In the genomic region with DNA sequence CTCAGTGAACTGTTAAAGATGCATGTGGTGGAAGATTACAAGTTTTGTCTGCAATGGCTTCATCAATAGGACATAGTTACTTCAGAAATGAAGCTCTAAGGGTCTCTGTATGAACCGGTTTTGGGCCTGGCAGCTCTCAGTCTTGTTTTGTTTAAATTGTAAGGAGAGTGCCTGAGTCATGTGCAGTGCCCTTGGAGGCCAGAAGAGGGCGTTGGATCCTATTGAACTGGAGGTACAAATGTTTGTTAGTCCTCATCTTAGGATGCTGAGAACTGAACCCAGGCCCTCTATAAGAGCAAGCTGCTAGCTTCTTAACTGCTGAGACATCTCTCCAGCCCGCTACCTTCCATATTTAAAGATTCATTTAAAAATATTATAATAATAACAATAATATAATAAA, we compare ENCODE assay signal across 13 mouse cellular contexts. TPM values are rescaled to one million over a fixed set of nuclear protein-coding genes. Genes with fewer than 3 reads are reported as not detected.
DNase-seq lines count a peak whose midpoint lies in the region; ATAC-seq and TF ChIP-seq lines count a peak whose summit lies in the region.
"Had no signal": no experiment of that assay in that cellular context is flagged by ENCODE, and none has a peak within 500 bp of the region (broad histone marks: within the 10 kb centered on the region; RNA-seq: fewer than 3 reads in every experiment).

No protein-coding gene starts in this region.

- TF ChIP-seq EP300 in liver, postnatal 0 days (IDR thresholded peaks at IDR 0.05; ENCODE audit: low read depth): no peak
- no peak for TF ChIP-seq EP300 in ES-Bruce4 (IDR thresholded peaks at IDR 0.05; ENCODE audit: insufficient read depth, low read depth, low read length)

- H3K27ac ChIP-seq in liver, postnatal 0 days (ENCODE audit: low read depth): no peak overlapping the region
- no peak overlapping the region for H3K27ac ChIP-seq in liver, embryonic 11.5 days (ENCODE audit: low read depth, low read length)
- no peak overlapping the region for H3K27ac ChIP-seq in ES-Bruce4 (ENCODE audit: insufficient read depth, low read length)
- H3K27ac ChIP-seq: heart, embryonic 10.5 days had no signal

- no peaks in the 10 kb centered on the region for H3K36me3 ChIP-seq in liver, postnatal 0 days (replicated peaks; ENCODE audit: insufficient read depth, low read length)
- H3K36me3 ChIP-seq in liver, embryonic 11.5 days (ENCODE audit: control insufficient read depth, insufficient read depth, low read length): no peaks in the 10 kb centered on the region
- H3K36me3 ChIP-seq in ES-Bruce4 (ENCODE audit: control insufficient read depth, insufficient read depth, low read length, poor library complexity, severe bottlenecking): no peaks in the 10 kb centered on the region
- H3K36me3 ChIP-seq: heart, embryonic 10.5 days had no signal

- DNase-seq in heart, adult 11 months: peak; percentile 27
- DNase-seq in heart, postnatal 25 days (ENCODE audit: low spot score): no peak
- DNase-seq in liver, postnatal 0 days: peak; percentile 30
- no peak for DNase-seq in liver, embryonic 11.5 days (ENCODE audit: low spot score)
- DNase-seq in naive thymus-derived CD4-positive, alpha-beta T cell, adult 2 months (ENCODE audit: low read depth): peak; percentile 50
- DNase-seq in spleen, adult 12 weeks (ENCODE audit: low spot score): no peak
- DNase-seq in adrenal gland, adult 8-10 months: no peak
- DNase-seq: kidney, adult 8-10 months; right cerebral cortex, postnatal 4 days had no signal

- H3K27me3 ChIP-seq in liver, postnatal 0 days (ENCODE audit: insufficient read depth, low read length): peaks cover 23% of the 10 kb centered on the region
- H3K27me3 ChIP-seq in liver, embryonic 11.5 days (replicated peaks; ENCODE audit: control insufficient read depth, insufficient read depth, low read length): peaks cover 21% of the 10 kb centered on the region
- H3K27me3 ChIP-seq in ES-Bruce4 (ENCODE audit: control insufficient read depth, insufficient read depth, low read length, poor library complexity, severe bottlenecking): no peaks in the 10 kb centered on the region

- H3K9me3 ChIP-seq in liver, postnatal 0 days (ENCODE audit: low read length): no peaks in the 10 kb centered on the region
- no peaks in the 10 kb centered on the region for H3K9me3 ChIP-seq in liver, embryonic 11.5 days (ENCODE audit: control insufficient read depth, low read length)
- no peaks in the 10 kb centered on the region for H3K9me3 ChIP-seq in ES-Bruce4 (replicated peaks; ENCODE audit: control insufficient read depth, insufficient read depth, low read length, poor library complexity, severe bottlenecking)
- H3K9me3 ChIP-seq: heart, embryonic 10.5 days had no signal

- peak; percentile 49 for TF ChIP-seq CTCF in liver, postnatal 0 days (IDR thresholded peaks at IDR 0.05; ENCODE audit: low read depth)
- TF ChIP-seq CTCF in ES-Bruce4 (IDR thresholded peaks at IDR 0.05; ENCODE audit: low read depth, low read length): peak; percentile 35

- WGBS in liver, postnatal 0 days (ENCODE audit: insufficient replicate concordance): 73% methylated on average over 3 of the region's 3 CpGs
- 58% methylated on average over 3 of the region's 3 CpGs for WGBS in liver, embryonic 11.5 days

- H3K4me3 ChIP-seq in liver, postnatal 0 days (ENCODE audit: low read depth, low read length): no peak overlapping the region
- no peak overlapping the region for H3K4me3 ChIP-seq in liver, embryonic 11.5 days (ENCODE audit: low read depth, low read length)
- no peak overlapping the region for H3K4me3 ChIP-seq in ES-Bruce4 (ENCODE audit: low read depth, low read length)
- H3K4me3 ChIP-seq: heart, embryonic 10.5 days had no signal

- H3K4me1 ChIP-seq in liver, postnatal 0 days (ENCODE audit: insufficient read depth): peaks cover 25% of the 10 kb centered on the region
- peaks cover 15% of the 10 kb centered on the region for H3K4me1 ChIP-seq in liver, embryonic 11.5 days (replicated peaks; ENCODE audit: control insufficient read depth, insufficient read depth, low read length)
- H3K4me1 ChIP-seq in ES-Bruce4 (ENCODE audit: control insufficient read depth, insufficient read depth, low read length): no peaks in the 10 kb centered on the region

- TF ChIP-seq POLR2A in ES-Bruce4 (IDR thresholded peaks at IDR 0.05; ENCODE audit: insufficient read depth, low read length): no peak

- ATAC-seq in liver, postnatal 0 days: no peak
- no peak for ATAC-seq in liver, embryonic 11.5 days (replicated peaks; ENCODE audit: low FRiP score)
- ATAC-seq: activated CD4-positive, CD25-positive, alpha-beta regulatory T cell, adult 4 months had no signal

- intact Hi-C loops in heart, postnatal 25 days (cut with DNase I): loop anchor here (2.0 to 10.0 kb wide), 2 partner anchors 31 to 193 kb away; partner anchors contain the start of gene Zbtb1

- H3K4me2 ChIP-seq in liver, postnatal 0 days (ENCODE audit: low read depth, low read length): no peak overlapping the region
- no peak overlapping the region for H3K4me2 ChIP-seq in liver, embryonic 11.5 days

- H3K9ac ChIP-seq in liver, postnatal 0 days (replicated peaks): no peak overlapping the region
- no peak overlapping the region for H3K9ac ChIP-seq in liver, embryonic 11.5 days (ENCODE audit: low read depth, low read length)
- no peak overlapping the region for H3K9ac ChIP-seq in ES-Bruce4 (ENCODE audit: low read depth, poor library complexity, severe bottlenecking)

RNA-seq across cellular contexts. Expression of gene Hspa2, which starts 2.3 kb away (rescaled TPM):
- total RNA-seq in heart, postnatal 25 days (2021): 1 to 10 TPM; 6.0 to 7.0 TPM
- polyA plus RNA-seq in liver, postnatal 0 days (2015; fragmentation: Nextera tagmentation; extraction: Ambion mirVana): 1.9 and 2.5 TPM in 2 replicates
- 4.2 and 5.4 TPM in 2 replicates for polyA plus RNA-seq in liver, embryonic 11.5 days (2014; fragmentation: Nextera tagmentation; extraction: Ambion mirVana)
- polyA plus RNA-seq in ES-Bruce4 (2011; ENCODE audit: insufficient read depth, insufficient read length, low read depth, missing spikeins): 8.2 and 8.7 TPM in 2 replicates
- 10 to 100 TPM; 19.1 to 25.6 (median 22.9) TPM for total RNA-seq in adrenal gland, adult 8-10 months (2022)

RNA-seq across cellular contexts. Expression of gene Ppp1r36, which starts 15.7 kb away (rescaled TPM):
- not detected for total RNA-seq in heart, postnatal 25 days (2021)
- polyA plus RNA-seq in liver, postnatal 0 days (2015; fragmentation: Nextera tagmentation; extraction: Ambion mirVana): 0.15 and 0.18 TPM in 2 replicates
- 0.51 TPM in 2 replicates for polyA plus RNA-seq in liver, embryonic 11.5 days (2014; fragmentation: Nextera tagmentation; extraction: Ambion mirVana)
- polyA plus RNA-seq in ES-Bruce4 (2011; ENCODE audit: insufficient read depth, insufficient read length, low read depth, missing spikeins): 1.1 and 2.1 TPM in 2 replicates
- total RNA-seq in adrenal gland, adult 8-10 months (2022): under 1 TPM; 0.15 to 0.24 (median 0.23) TPM
- polyA plus RNA-seq: activated CD4-positive, CD25-positive, alpha-beta regulatory T cell, adult 4 months; C2C12 had no signal

RNA-seq across cellular contexts. Expression of gene Zbtb1, which starts 31.6 kb away (rescaled TPM):
- 1 to 10 TPM; 3.5 to 4.2 TPM for total RNA-seq in heart, postnatal 25 days (2021)
- 2.4 and 2.6 TPM in 2 replicates for polyA plus RNA-seq in liver, postnatal 0 days (2015; fragmentation: Nextera tagmentation; extraction: Ambion mirVana)
- 9.4 and 11.1 TPM in 2 replicates for polyA plus RNA-seq in liver, embryonic 11.5 days (2014; fragmentation: Nextera tagmentation; extraction: Ambion mirVana)
- 5.8 and 6.1 TPM in 2 replicates for polyA plus RNA-seq in ES-Bruce4 (2011; ENCODE audit: insufficient read depth, insufficient read length, low read depth, missing spikeins)
- 1 to 10 TPM; 5.7 to 7.4 (median 6.7) TPM for total RNA-seq in adrenal gland, adult 8-10 months (2022)

RNA-seq across cellular contexts. Expression of gene Zbtb25, which starts 32.3 kb away (rescaled TPM):
- 1 to 10 TPM; 6.7 to 7.8 TPM for total RNA-seq in heart, postnatal 25 days (2021)
- polyA plus RNA-seq in liver, postnatal 0 days (2015; fragmentation: Nextera tagmentation; extraction: Ambion mirVana): 4.3 and 4.4 TPM in 2 replicates
- polyA plus RNA-seq in liver, embryonic 11.5 days (2014; fragmentation: Nextera tagmentation; extraction: Ambion mirVana): 14.3 and 16.6 TPM in 2 replicates
- polyA plus RNA-seq in ES-Bruce4 (2011; ENCODE audit: insufficient read depth, insufficient read length, low read depth, missing spikeins): 23.1 and 30.8 TPM in 2 replicates
- total RNA-seq in adrenal gland, adult 8-10 months (2022): 10 to 100 TPM in 3 of 4 experiments, 1 to 10 TPM in 1; 8.5 to 14.1 (median 10.7) TPM

Comparison
In these comparisons a context has a peak if more than half of its experiments do, and no peak if none do; other contexts are left out.
1. DNase-seq: peak in heart, adult 11 months (single experiment), liver, postnatal 0 days (single experiment) and naive thymus-derived CD4-positive, alpha-beta T cell, adult 2 months (single experiment); none in heart, postnatal 25 days (single experiment), liver, embryonic 11.5 days (single experiment), spleen, adult 12 weeks (single experiment) and adrenal gland, adult 8-10 months (single experiment).